Mouse (Mus musculus): ENCODE data around the gene Gpc4.

The Gpc4 gene

GRCm38 (mm10) chrX:52145563-52145962 lies 19.5 kb downstream of the Gpc4 start:
- DNase-seq = no peak

- no peak for DNase-seq
Observed at GRCm38 (mm10) chrX:52144491-52144890, 20.6 kb downstream of the Gpc4 start.

GRCm38 (mm10) chrX:52140316-52140715 lies 24.7 kb downstream of the Gpc4 start:
- no peak for DNase-seq

GRCm38 (mm10) chrX:52138461-52139075 lies 26.5 kb downstream of the Gpc4 start:
- no peak for DNase-seq

GRCm38 (mm10) chrX:52138033-52138432 lies 27.0 kb downstream of the Gpc4 start:
- no peak for DNase-seq

GRCm38 (mm10) chrX:52136525-52136924 lies 28.5 kb downstream of the Gpc4 start:
- no peak for DNase-seq

GRCm38 (mm10) chrX:52129604-52130003 lies 35.4 kb downstream of the Gpc4 start:
- no peak for DNase-seq

- no peak for DNase-seq
Observed at GRCm38 (mm10) chrX:52128794-52129193, 36.3 kb downstream of the Gpc4 start.

GRCm38 (mm10) chrX:52113651-52114050 lies 51.4 kb downstream of the Gpc4 start:
- no peak for DNase-seq

GRCm38 (mm10) chrX:52109663-52110062 lies 55.4 kb downstream of the Gpc4 start:
- DNase-seq = no peak

- no peak for DNase-seq
Observed at GRCm38 (mm10) chrX:52108966-52109365, 56.1 kb downstream of the Gpc4 start.

GRCm38 (mm10) chrX:52103771-52104170 lies 61.3 kb downstream of the Gpc4 start:
- no peak for DNase-seq

- no peak for DNase-seq
Observed at GRCm38 (mm10) chrX:52101940-52102339, 63.1 kb downstream of the Gpc4 start.

GRCm38 (mm10) chrX:52101445-52101844 lies 63.6 kb downstream of the Gpc4 start:
- no peak for DNase-seq

- peak; percentile 5 to 6 for DNase-seq
Observed at GRCm38 (mm10) chrX:52087726-52088348, 77.2 kb downstream of the Gpc4 start.

GRCm38 (mm10) chrX:52086885-52087573 lies 78.0 kb downstream of the Gpc4 start:
- DNase-seq = no peak

GRCm38 (mm10) chrX:52083557-52083956 lies 81.5 kb downstream of the Gpc4 start:
- DNase-seq = no peak

GRCm38 (mm10) chrX:52072410-52072809 lies 92.6 kb downstream of the Gpc4 start:
- no peak for DNase-seq

- DNase-seq = no peak
Observed at GRCm38 (mm10) chrX:52053416-52053815, 111.6 kb downstream of the Gpc4 start.

GRCm38 (mm10) chrX:52052011-52052410 lies 113.0 kb downstream of the Gpc4 start:
- DNase-seq = peak in 1 of 2 experiments; percentile 19

GRCm38 (mm10) chrX:52050941-52051340 lies 114.1 kb downstream of the Gpc4 start:
- no peak for DNase-seq

GRCm38 (mm10) chrX:52039875-52040274 lies 125.2 kb downstream of the Gpc4 start:
- DNase-seq = no peak

- no peak for DNase-seq
Observed at GRCm38 (mm10) chrX:52030146-52030545, 134.9 kb downstream of the Gpc4 start.

- no peak for DNase-seq
Observed at GRCm38 (mm10) chrX:52017660-52018059, 147.4 kb downstream of the Gpc4 start.
